Mouse (Mus musculus): Measurements from ENCODE around the gene Slc25a5.
A peak's percentile ranks its signal among the peaks of the same experiment; 100 is the strongest.
"Not testable (repeated sequence)": the region's sequence is repeated elsewhere in the genome, so short reads cannot be mapped to it uniquely, and the experiment has no call there.

The Slc25a5 gene

GRCm38 (mm10) chrX:36795424-36796162 is at the start of gene Slc25a5:
TSS of gene Slc25a5 (plus strand) at chrX:36795651.
- DNase-seq = peak; percentile 89

GRCm38 (mm10) chrX:36746789-36747188 is 48.7 kb upstream of the Slc25a5 start:
- no peak for DNase-seq

GRCm38 (mm10) chrX:36748573-36748972 is 46.9 kb upstream of the Slc25a5 start:
- DNase-seq = no peak

- DNase-seq = no peak
Observed at GRCm38 (mm10) chrX:36749281-36749785, 46.1 kb upstream of the Slc25a5 start.

- no peak for DNase-seq
Observed at GRCm38 (mm10) chrX:36750591-36750990, 44.9 kb upstream of the Slc25a5 start.

- no peak for DNase-seq
Observed at GRCm38 (mm10) chrX:36752586-36752985, 42.9 kb upstream of the Slc25a5 start.

- peak; percentile 75 for DNase-seq
Observed at GRCm38 (mm10) chrX:36757796-36758472, 37.5 kb upstream of the Slc25a5 start.

GRCm38 (mm10) chrX:36758566-36758965 is 36.9 kb upstream of the Slc25a5 start:
- no peak for DNase-seq

- DNase-seq = peak; percentile 67
Observed at GRCm38 (mm10) chrX:36760946-36761635, 34.4 kb upstream of the Slc25a5 start.

- no peak for DNase-seq
Observed at GRCm38 (mm10) chrX:36762289-36762688, 33.2 kb upstream of the Slc25a5 start.

GRCm38 (mm10) chrX:36762894-36763293 is 32.6 kb upstream of the Slc25a5 start:
- no peak for DNase-seq

- no peak for DNase-seq
Observed at GRCm38 (mm10) chrX:36763298-36763933, 32.0 kb upstream of the Slc25a5 start.

- no peak for DNase-seq
Observed at GRCm38 (mm10) chrX:36763934-36764317, 31.5 kb upstream of the Slc25a5 start.

- no peak for DNase-seq
Observed at GRCm38 (mm10) chrX:36767386-36767785, 28.1 kb upstream of the Slc25a5 start.

- no peak for DNase-seq
Observed at GRCm38 (mm10) chrX:36772591-36772990, 22.9 kb upstream of the Slc25a5 start.

GRCm38 (mm10) chrX:36775520-36775919 is 19.9 kb upstream of the Slc25a5 start:
- DNase-seq = no peak

GRCm38 (mm10) chrX:36777694-36778093 is 17.8 kb upstream of the Slc25a5 start:
- DNase-seq = no peak

GRCm38 (mm10) chrX:36789360-36789759 is 6.1 kb upstream of the Slc25a5 start:
- no peak for DNase-seq

- peak; percentile 6 for DNase-seq
Observed at GRCm38 (mm10) chrX:36794571-36794970, 880 bp upstream of the Slc25a5 start.

GRCm38 (mm10) chrX:36796163-36796581 is 721 bp downstream of the Slc25a5 start:
- peak; percentile 86 for DNase-seq

GRCm38 (mm10) chrX:36796734-36797133 is 1.3 kb downstream of the Slc25a5 start:
- not testable (repeated sequence) for DNase-seq

GRCm38 (mm10) chrX:36799131-36799879 is 3.9 kb downstream of the Slc25a5 start:
- DNase-seq = no peak

All from thymus, postnatal 14 days (tissue).